Mouse (Mus musculus) ES-E14 (cell line): ENCODE results near the gene Dpp6.

Experiments used
- CHD2 ChIP-seq: IDR thresholded peaks from 2 replicates; pipeline ENCODE4 v1.6.1; 2014; ENCODE audit warnings: mild to moderate bottlenecking, low read depth, low read length, inconsistent platforms
- HCFC1 ChIP-seq: IDR thresholded peaks from 2 replicates; pipeline ENCODE4 v1.6.1; 2012; ENCODE audit warnings: low read length, inconsistent platforms, borderline replicate concordance; ENCODE audit not compliant: insufficient read depth
- MAFK ChIP-seq: IDR thresholded peaks from 2 replicates; pipeline ENCODE4 v1.6.1; 2014; ENCODE audit warnings: mild to moderate bottlenecking, low read depth, low read length, inconsistent platforms; ENCODE audit not compliant: insufficient read depth
- ZC3H11A ChIP-seq: IDR thresholded peaks from 2 replicates; pipeline ENCODE4 v1.6.1; 2012; ENCODE audit warnings: low read depth, mild to moderate bottlenecking, inconsistent platforms, low read length, borderline replicate concordance
- ZNF384 ChIP-seq: IDR thresholded peaks from 2 replicates; pipeline ENCODE4 v1.6.1; 2012; ENCODE audit warnings: low read depth, low read length, inconsistent platforms

GRCm38 (mm10) chr5:27151017-27151416 lies 334.0 kb downstream of the Dpp6 start:
- no peak for TF ChIP-seq ZNF384
- TF ChIP-seq HCFC1 = no peak
- TF ChIP-seq MAFK = no peak
- no peak for TF ChIP-seq ZC3H11A
- TF ChIP-seq CHD2 = no peak
